22 mouse cellular contexts compared by ENCODE assay signal in genomic region chr5:28771796-28772195, GRCm38 (mm10).
"Had no signal": no experiment of that assay in that cellular context is flagged by ENCODE, and none has a peak within 500 bp of the region (broad histone marks: within the 10 kb centered on the region; RNA-seq: fewer than 3 reads in every experiment).

No protein-coding gene starts in this region.

- H3K27ac ChIP-seq: kidney, postnatal 0 days; layer of hippocampus, adult 2 months; limb, embryonic 10.5 days; limb, embryonic 13.5 days; liver, embryonic 13.5 days; midbrain, embryonic 12.5 days; neural tube, embryonic 13.5 days had no signal

- H3K9ac ChIP-seq: limb, embryonic 13.5 days; liver, embryonic 13.5 days; midbrain, embryonic 12.5 days; neural tube, embryonic 13.5 days had no signal

- H3K9me3 ChIP-seq: limb, embryonic 10.5 days; limb, embryonic 13.5 days; liver, embryonic 13.5 days; midbrain, embryonic 12.5 days; neural tube, embryonic 13.5 days had no signal

- DNase-seq: kidney, adult 2 months; kidney, postnatal 25 days; layer of hippocampus, adult 9-11 months; liver; liver, embryonic 13.5 days; lung, adult 2 months; lung, postnatal 14 days; lung, postnatal 4 days; right cerebral cortex, adult 18-20 months; right cerebral cortex, postnatal 14 days; right cerebral cortex, postnatal 4 days; thymus, adult 2 months; thymus, postnatal 14 days; thymus, postnatal 4 days had no signal

- H3K4me3 ChIP-seq: layer of hippocampus, adult 2 months; limb, embryonic 10.5 days; limb, embryonic 13.5 days; liver, embryonic 13.5 days; midbrain, embryonic 12.5 days; myocyte; neural tube, embryonic 13.5 days had no signal

- H3K27me3 ChIP-seq: limb, embryonic 13.5 days; liver, embryonic 13.5 days; midbrain, embryonic 12.5 days; neural tube, embryonic 13.5 days had no signal

- H3K36me3 ChIP-seq: limb, embryonic 10.5 days; limb, embryonic 13.5 days; liver, embryonic 13.5 days; midbrain, embryonic 12.5 days; neural tube, embryonic 13.5 days had no signal

- H3K4me1 ChIP-seq: limb, embryonic 10.5 days; limb, embryonic 13.5 days; liver, embryonic 13.5 days had no signal

- H3K4me2 ChIP-seq: limb, embryonic 13.5 days; liver, embryonic 13.5 days; midbrain, embryonic 12.5 days; neural tube, embryonic 13.5 days had no signal

- ATAC-seq: midbrain, embryonic 16.5 days had no signal
